Mouse (Mus musculus) kidney, embryonic 14.5 days (tissue): ENCODE measurements at regions not wholly inside any gene's neighbourhood (a gene's known extent, or its start where the extent isn't known, plus 50 kb on each side); places are given as distances from the start of the nearest gene placed in this dataset.

ENCODE experiments used
- ATAC-seq: fragments of 200-750 bp; cut with Nextera tagmentation; 2 replicates; pipeline ENCODE4 v1.8.0; 2017; ENCODE audit warnings: moderate number of reproducible peaks, mild to moderate bottlenecking, moderate TSS enrichment, moderate library complexity; ENCODE audit not compliant: low FRiP score, low TSS enrichment
- H3K27ac ChIP-seq: fragments of 300-500 bp; sonication (generic); 2 replicates; pipeline ENCODE4 v1.5.1; 2014; ENCODE audit warnings: low read depth, mild to moderate bottlenecking, low read length, moderate library complexity, mixed read lengths
- H3K27me3 ChIP-seq: fragments of 300-500 bp; sonication (generic); 2 replicates; pipeline ENCODE4 v1.6.1; 2014; ENCODE audit warnings: mild to moderate bottlenecking, low read length; ENCODE audit not compliant: control insufficient read depth, insufficient read depth
- H3K36me3 ChIP-seq: fragments of 300-500 bp; sonication (generic); 2 replicates; pipeline ENCODE4 v1.6.1; 2014; ENCODE audit warnings: low read length, mixed read lengths; ENCODE audit not compliant: control insufficient read depth, insufficient read depth
- H3K4me1 ChIP-seq: fragments of 300-500 bp; sonication (generic); 2 replicates; pipeline ENCODE4 v1.6.1; 2014; ENCODE audit warnings: low read length, mixed read lengths; ENCODE audit not compliant: control insufficient read depth, insufficient read depth
- H3K4me2 ChIP-seq: fragments of 300-500 bp; sonication (generic); replicated peaks from 2 replicates; pipeline ENCODE4 v1.6.1; 2014; ENCODE audit warnings: low read depth, mild to moderate bottlenecking, low read length
- H3K4me3 ChIP-seq: fragments of 300-500 bp; sonication (generic); 2 replicates; pipeline ENCODE4 v1.5.1; 2014; ENCODE audit warnings: mild to moderate bottlenecking, low read length
- H3K9ac ChIP-seq: fragments of 300-500 bp; sonication (generic); 2 replicates; pipeline ENCODE4 v1.6.1; 2014; ENCODE audit warnings: low read depth, mild to moderate bottlenecking, low read length, moderate library complexity
- H3K9me3 ChIP-seq: fragments of 300-500 bp; sonication (generic); 2 replicates; pipeline ENCODE4 v1.6.1; 2016; ENCODE audit warnings: low read length; ENCODE audit not compliant: control insufficient read depth
- WGBS: fragments of 180-500 bp; shearing (Covaris S2); extraction: QIAGEN DNeasy Blood & Tissue Kit; methylation state at CpG from one replicate; pipeline ENCODE4 v1.1.7; 2014; 5-methylcytosine and 5-hydroxymethylcytosine counted together

DNA sequence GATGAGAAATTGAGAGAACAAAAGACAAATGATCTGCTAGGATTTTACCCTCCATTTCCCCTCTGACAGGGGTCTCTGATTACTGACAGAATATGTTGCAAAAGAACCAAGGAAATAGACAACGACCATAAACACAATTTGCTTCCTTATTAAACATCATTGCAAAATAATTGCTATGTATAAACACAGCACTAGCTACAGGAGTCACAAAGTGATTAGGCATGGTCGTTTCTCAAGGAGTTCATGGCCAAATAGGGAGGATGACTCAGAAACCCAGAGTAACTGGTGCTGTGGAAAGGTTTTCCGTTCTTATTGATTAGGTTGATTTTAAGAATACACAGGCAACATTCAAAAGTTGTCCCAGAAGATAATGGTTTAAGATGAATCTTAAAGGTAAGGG lies 180.4 kb downstream of the Gm12728 start:
- Histone ChIP-seq H3K36me3 (no peaks in the 10 kb centered on the region), H3K27ac (no peak overlapping the region), H3K4me2 (no peak overlapping the region), H3K9ac (no peak overlapping the region; the same call in 1 of the 2 replicates), H3K27me3 (no peaks in the 10 kb centered on the region), H3K9me3 (no peaks in the 10 kb centered on the region), H3K4me3 (no peak overlapping the region), H3K4me1 (peaks cover 5% of the 10 kb centered on the region)
- 41% methylated on average over 3 of the region's 3 CpGs for WGBS
- ATAC-seq, result no peak

DNA sequence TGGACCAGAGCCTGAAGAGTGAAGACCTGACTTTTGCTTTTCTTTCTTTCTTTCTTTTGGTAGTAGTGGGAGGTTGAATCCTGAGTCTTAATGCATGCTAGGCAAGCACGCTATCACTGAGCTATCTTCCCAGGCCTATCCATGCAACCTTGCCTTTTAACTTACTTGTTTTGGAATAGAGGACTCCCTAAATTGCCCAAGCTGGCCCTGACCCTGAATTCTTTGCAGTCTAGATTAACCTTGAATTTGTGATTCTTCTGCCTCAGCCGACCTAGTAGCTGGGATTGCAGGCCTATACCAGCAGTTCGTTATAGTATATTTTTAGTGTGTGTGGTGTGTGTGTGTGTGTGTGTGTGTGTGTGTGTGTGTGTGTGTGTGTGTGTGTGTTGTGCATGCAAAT lies 183.1 kb downstream of the Gm12728 start:
- peaks cover 5% of the 10 kb centered on the region for H3K4me1 ChIP-seq
- no peak overlapping the region for H3K4me2 ChIP-seq
- H3K27me3 ChIP-seq, result no peaks in the 10 kb centered on the region
- H3K36me3 ChIP-seq, result no peaks in the 10 kb centered on the region
- no peak overlapping the region for H3K9ac ChIP-seq
- 92% methylated on average over 3 of the region's 3 CpGs for WGBS
- H3K9me3 ChIP-seq, result no peaks in the 10 kb centered on the region
- H3K27ac ChIP-seq, result no peak overlapping the region
- no peak overlapping the region for H3K4me3 ChIP-seq
- no peak for ATAC-seq

DNA sequence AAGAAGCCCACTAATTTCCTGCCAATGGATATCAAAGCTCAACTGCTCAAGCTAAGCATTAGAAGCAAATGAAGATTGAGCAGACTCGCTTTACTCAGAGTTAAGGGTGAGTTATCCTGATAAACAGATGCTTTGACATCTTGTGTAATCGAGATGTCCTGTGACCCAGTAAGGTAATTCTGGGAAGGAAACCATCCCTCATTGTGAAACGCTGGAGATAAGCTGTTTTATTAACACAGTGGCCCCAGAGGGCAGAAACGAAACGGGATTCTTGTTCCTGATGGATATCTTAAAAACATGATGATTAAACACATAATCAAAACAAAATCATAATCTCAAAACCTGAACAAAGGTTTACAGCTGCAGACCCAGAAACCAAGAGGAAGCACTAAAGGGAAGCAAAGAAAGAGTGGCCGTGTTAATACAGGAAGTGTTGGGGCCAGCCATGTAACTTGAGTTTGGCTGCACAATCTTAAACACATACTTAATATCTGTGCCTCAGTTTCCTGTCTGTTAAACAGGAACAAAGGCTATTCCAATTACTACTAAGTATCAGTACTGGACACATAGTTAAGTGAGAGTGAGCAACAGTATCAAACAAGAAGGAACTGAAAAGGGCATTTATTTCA lies 184.2 kb downstream of the Gm12728 start:
- peaks cover 5% of the 10 kb centered on the region for H3K4me1 ChIP-seq
- WGBS, result 30% methylated on average over 6 of the region's 6 CpGs
- no peaks in the 10 kb centered on the region for H3K9me3 ChIP-seq
- no peak for ATAC-seq
- no peak overlapping the region for H3K9ac ChIP-seq
- H3K4me2 ChIP-seq, result no peak overlapping the region
- H3K4me3 ChIP-seq, result no peak overlapping the region
- no peaks in the 10 kb centered on the region for H3K36me3 ChIP-seq
- no peaks in the 10 kb centered on the region for H3K27me3 ChIP-seq
- H3K27ac ChIP-seq, result no peak overlapping the region

GRCm38 (mm10) chr4:105974948-105975347 lies 185.3 kb downstream of the Gm12728 start:
- H3K9me3 ChIP-seq, result no peaks in the 10 kb centered on the region
- 71% methylated on average over 4 of the region's 4 CpGs for WGBS
- no peak overlapping the region for H3K9ac ChIP-seq
- H3K4me3 ChIP-seq, result no peak overlapping the region
- no peaks in the 10 kb centered on the region for H3K36me3 ChIP-seq
- ATAC-seq, result no peak
- no peak overlapping the region for H3K4me2 ChIP-seq
- no peaks in the 10 kb centered on the region for H3K4me1 ChIP-seq
- no peak overlapping the region for H3K27ac ChIP-seq
- no peaks in the 10 kb centered on the region for H3K27me3 ChIP-seq

DNA sequence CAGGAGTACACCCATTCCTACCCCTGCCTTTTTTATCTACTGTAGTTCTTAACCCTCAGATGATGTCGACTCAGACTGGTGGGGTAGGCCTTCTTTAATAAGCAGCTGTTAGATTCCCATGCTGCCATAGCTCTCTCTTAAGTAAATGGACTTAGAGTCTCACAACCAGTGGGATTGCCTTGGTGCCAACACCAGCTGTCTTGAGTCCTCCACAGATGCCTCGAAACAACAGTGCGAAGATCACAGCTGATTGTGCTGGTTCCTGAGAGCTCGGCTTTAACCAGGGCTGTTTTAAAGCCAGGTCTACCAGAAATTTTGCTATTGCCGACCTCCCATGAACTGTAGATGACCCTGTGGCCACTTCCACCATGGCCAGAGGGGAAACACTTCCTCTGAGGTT lies 189.4 kb downstream of the Gm12728 start:
- H3K27me3 ChIP-seq, result no peaks in the 10 kb centered on the region
- H3K27ac ChIP-seq, result no peak overlapping the region
- H3K4me1 ChIP-seq, result no peaks in the 10 kb centered on the region
- H3K4me3 ChIP-seq, result no peak overlapping the region
- no peak overlapping the region for H3K4me2 ChIP-seq
- 84% methylated on average over 5 of the region's 5 CpGs for WGBS
- no peaks in the 10 kb centered on the region for H3K36me3 ChIP-seq
- H3K9ac ChIP-seq, result no peak overlapping the region
- no peak for ATAC-seq
- H3K9me3 ChIP-seq, result no peaks in the 10 kb centered on the region

DNA sequence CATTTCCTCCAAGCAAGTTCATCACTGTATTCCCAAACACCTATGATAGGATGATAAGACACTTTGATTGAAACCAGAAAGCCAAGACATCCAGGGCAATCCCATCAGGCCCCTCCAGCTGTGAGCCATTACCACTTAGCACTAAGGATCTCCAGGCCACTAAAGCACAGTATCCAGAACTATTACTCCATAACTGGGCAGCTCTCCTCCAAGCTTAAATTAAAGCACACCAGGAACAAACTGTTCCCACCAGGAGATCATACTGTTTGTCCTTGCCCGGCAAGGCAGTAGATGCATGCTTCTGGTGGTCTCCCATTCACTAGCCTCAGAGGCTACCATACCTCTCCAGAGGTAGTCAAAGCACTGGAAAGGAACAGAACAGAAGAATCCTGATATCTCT lies 193.3 kb downstream of the Gm12728 start:
- no peaks in the 10 kb centered on the region for H3K36me3 ChIP-seq
- 96% methylated on average over 1 of the region's 1 CpGs for WGBS
- H3K4me3 ChIP-seq, result no peak overlapping the region
- H3K9ac ChIP-seq, result no peak overlapping the region
- no peaks in the 10 kb centered on the region for H3K4me1 ChIP-seq
- no peak for ATAC-seq
- H3K27me3 ChIP-seq, result no peaks in the 10 kb centered on the region
- no peak overlapping the region for H3K27ac ChIP-seq
- H3K4me2 ChIP-seq, result no peak overlapping the region
- no peaks in the 10 kb centered on the region for H3K9me3 ChIP-seq

GRCm38 (mm10) chr4:105987963-105988602 lies 198.4 kb downstream of the Gm12728 start:
- Histone ChIP-seq H3K27me3 (no peaks in the 10 kb centered on the region), H3K4me3 (no peak overlapping the region), H3K27ac (no peak overlapping the region), H3K9me3 (no peaks in the 10 kb centered on the region), H3K4me2 (no peak overlapping the region), H3K36me3 (no peaks in the 10 kb centered on the region), H3K9ac (no peak overlapping the region), H3K4me1 (no peaks in the 10 kb centered on the region)
- no peak for ATAC-seq
- 78% methylated on average over 5 of the region's 5 CpGs for WGBS

GRCm38 (mm10) chr4:105992581-105993127 lies 203.0 kb downstream of the Gm12728 start:
- no peaks in the 10 kb centered on the region for H3K9me3 ChIP-seq
- H3K4me3 ChIP-seq, result no peak overlapping the region
- H3K4me2 ChIP-seq, result no peak overlapping the region
- 79% methylated on average over 6 of the region's 6 CpGs for WGBS
- H3K36me3 ChIP-seq, result no peaks in the 10 kb centered on the region
- H3K9ac ChIP-seq, result no peak overlapping the region
- no peak for ATAC-seq
- H3K27ac ChIP-seq, result no peak overlapping the region
- H3K27me3 ChIP-seq, result no peaks in the 10 kb centered on the region
- no peaks in the 10 kb centered on the region for H3K4me1 ChIP-seq

GRCm38 (mm10) chr4:105994390-105994798 lies 204.7 kb downstream of the Gm12728 start:
- Histone ChIP-seq H3K27ac (no peak overlapping the region), H3K27me3 (no peaks in the 10 kb centered on the region), H3K9ac (no peak overlapping the region), H3K4me2 (no peak overlapping the region), H3K9me3 (no peaks in the 10 kb centered on the region), H3K4me1 (no peaks in the 10 kb centered on the region), H3K4me3 (no peak overlapping the region), H3K36me3 (no peaks in the 10 kb centered on the region)
- no peak for ATAC-seq
- WGBS, result 46% methylated on average over 14 of the region's 14 CpGs
